Mouse (Mus musculus) Patski (cell line): ENCODE data around the gene Hk1. TPM values are rescaled to one million over a fixed set of nuclear protein-coding genes. Genes with fewer than 3 reads are reported as not detected.
A peak's percentile ranks its signal among the peaks of the same experiment; 100 is the strongest.

Experiments used
- ATAC-seq: fragments of 100-300 bp; one replicate; pipeline ENCODE4 v1.8.0; 2021
- CTCF ChIA-PET: fragments of 350-600 bp; sonication (Branson Sonifier 250); formaldehyde crosslinking; loops from one replicate; lab custom pipeline; 2022; ENCODE audit warnings: inconsistent platforms; lab: Charles Lee
- POLR2A ChIA-PET: fragments of 350-600 bp; sonication (Branson Sonifier 250); formaldehyde crosslinking; loops from one replicate; lab custom pipeline; 2022; ENCODE audit warnings: antibody characterized with exemption, inconsistent platforms; lab: Charles Lee
- DNase-seq: peaks from one replicate; pipeline ENCODE4 v3.0.0-alpha.2; 2011; ENCODE audit warnings: low read depth, low spot score
- H3K27me3 ChIP-seq: fragments of 371-371 bp; one replicate; pipeline ENCODE4 v1.5.1; 2021
- CTCF ChIP-seq: fragments of 100-300 bp; IDR thresholded peaks from one replicate; pipeline ENCODE4 v1.5.1; 2021
- in situ Hi-C: fragments of 300-500 bp; cut with MboI; formaldehyde crosslinking; loops from 3 replicates; pipeline ENCODE4 v1.11.1; 2018; ENCODE audit warnings: low pct_unique_long_range_greater_than_20kb, mixed read lengths
- polyA plus RNA-seq: library from polyadenylated mRNA; unstranded; gene quantifications from one replicate; pipeline ENCODE4 v1.2.3, GENCODE M21; 2021

Hk1 gene
- polyA plus RNA-seq, 1 experiment from 2014 or later: 240 TPM

GRCm38 (mm10) chr10:62306483-62306882, 73.2 kb downstream of the Hk1 start:
- POLR2A ChIA-PET: no interaction called here
- ATAC-seq (no peak), DNase-seq (no peak)
- no peak for TF ChIP-seq CTCF
- CTCF ChIA-PET: no interaction called here
- H3K27me3 ChIP-seq: no peaks in the 10 kb centered on the region
- in situ Hi-C loops: no loop called here

DNA sequence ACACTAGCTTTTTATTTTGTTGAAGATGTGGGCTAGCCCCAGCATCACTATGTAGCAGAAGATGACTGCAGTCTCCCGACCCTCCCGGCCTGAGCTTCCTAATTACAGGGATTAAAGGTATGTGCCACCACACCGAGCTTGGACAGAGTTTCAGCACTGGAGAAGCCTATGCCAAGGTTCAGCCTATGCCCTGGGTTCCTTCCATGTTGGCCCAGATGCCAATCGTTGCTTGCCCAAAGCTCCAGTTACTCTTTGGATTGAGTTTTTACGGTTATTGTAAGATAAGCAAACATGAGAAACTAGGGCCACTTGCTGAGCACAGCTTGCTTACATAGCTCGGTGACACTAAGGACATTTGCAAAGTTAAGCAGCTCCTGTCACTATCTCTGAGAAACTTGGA, 74.6 kb downstream of the Hk1 start:
- TF ChIP-seq CTCF: no peak
- no peak for ATAC-seq
- in situ Hi-C loops: no loop called here
- no peak for DNase-seq
- ChIA-PET CTCF (no interaction called here), POLR2A (no interaction called here)
- H3K27me3 ChIP-seq: no peaks in the 10 kb centered on the region

DNA sequence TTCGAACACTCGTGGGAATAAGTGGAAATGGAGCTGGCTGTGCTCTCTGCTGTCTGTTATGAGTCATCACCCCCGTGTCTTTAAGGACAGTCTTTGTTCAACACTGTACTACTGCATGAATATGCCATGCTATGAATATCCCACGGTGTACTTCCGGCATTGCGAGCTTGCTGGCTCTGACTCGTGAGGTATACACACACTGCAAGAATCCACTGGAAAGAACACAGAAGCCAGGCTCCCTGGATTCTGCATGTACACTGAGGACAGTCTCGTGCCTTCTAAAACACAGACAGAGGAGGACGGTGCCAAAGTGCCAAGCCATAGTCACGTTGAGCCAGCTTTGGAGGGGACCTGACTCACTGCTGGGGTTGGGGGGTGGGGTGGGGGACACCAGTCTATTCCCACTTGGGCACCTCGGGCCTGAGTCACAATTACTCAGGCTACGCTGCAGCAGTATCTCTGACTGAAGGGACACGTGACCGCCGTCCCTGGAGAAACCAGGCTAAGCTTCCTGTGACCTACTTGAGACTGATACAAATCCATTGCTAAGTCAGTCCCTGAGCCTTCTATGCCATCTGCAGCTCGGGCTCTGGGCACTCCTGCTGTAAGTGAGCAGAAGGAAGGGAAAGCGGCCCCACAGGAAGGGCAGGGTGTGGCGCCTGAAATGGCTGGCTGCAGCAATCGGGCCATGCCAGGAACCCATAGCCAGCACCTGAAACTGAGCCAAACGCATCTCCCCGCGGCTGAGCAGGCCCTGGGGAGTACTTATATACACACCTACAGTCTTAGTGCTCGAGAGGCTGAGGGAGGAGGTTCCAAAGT, 79.5 kb downstream of the Hk1 start:
- no peaks in the 10 kb centered on the region for H3K27me3 ChIP-seq
- in situ Hi-C loops: no loop called here
- peak; percentile 64 for DNase-seq
- ChIA-PET CTCF (interaction anchor here (0.9 kb wide), 1 partner anchor 11 kb away, joined by 3 read pairs; no protein-coding TSS in a partner anchor), POLR2A (interaction anchor here (1.3 kb wide), 1 partner anchor 10 kb away, joined by 6 read pairs; no protein-coding TSS in a partner anchor)
- peak; percentile 82 for ATAC-seq
- TF ChIP-seq CTCF: no peak

- no peak for TF ChIP-seq CTCF
- CTCF ChIA-PET: interaction anchor here (1.1 to 1.2 kb wide), 2 partner anchors 14 to 17 kb away, joined by 3 to 4 read pairs; no protein-coding TSS in a partner anchor
- no peak for ATAC-seq
- H3K27me3 ChIP-seq: no peaks in the 10 kb centered on the region
- in situ Hi-C loops: loop anchor here (5.0 kb wide), 1 partner anchor 46 kb away; no protein-coding TSS in a partner anchor
- POLR2A ChIA-PET: interaction anchor here (0.6 kb wide), 1 partner anchor 842 kb away, joined by 3 read pairs; no protein-coding TSS in a partner anchor
- no peak for DNase-seq
Observed at GRCm38 (mm10) chr10:62296086-62296872, 83.4 kb downstream of the Hk1 start.

GRCm38 (mm10) chr10:62294112-62294511, 85.6 kb downstream of the Hk1 start:
- in situ Hi-C loops: no loop called here
- H3K27me3 ChIP-seq: no peaks in the 10 kb centered on the region
- ATAC-seq (no peak), DNase-seq (no peak)
- POLR2A ChIA-PET: interaction anchor here (1.5 kb wide), 1 partner anchor 10 kb away, joined by 5 read pairs; no protein-coding TSS in a partner anchor
- CTCF ChIA-PET: interaction anchor here (1.6 kb wide), 1 partner anchor 28 kb away, joined by 5 read pairs; no protein-coding TSS in a partner anchor
- no peak for TF ChIP-seq CTCF

GRCm38 (mm10) chr10:62287460-62288124, 92.1 kb downstream of the Hk1 start:
- TF ChIP-seq CTCF: no peak
- ChIA-PET POLR2A (interaction anchor here (0.5 kb wide), 1 partner anchor 20 kb away, joined by 3 read pairs; no protein-coding TSS in a partner anchor), CTCF (interaction anchor here (1.4 kb wide), 1 partner anchor 12 kb away, joined by 3 read pairs; no protein-coding TSS in a partner anchor)
- DNase-seq: no peak
- H3K27me3 ChIP-seq: no peaks in the 10 kb centered on the region
- no peak for ATAC-seq
- in situ Hi-C loops: no loop called here

GRCm38 (mm10) chr10:62283206-62283792, 96.4 kb downstream of the Hk1 start:
- in situ Hi-C loops: no loop called here
- POLR2A ChIA-PET: interaction anchor here (1.5 kb wide), 1 partner anchor 10 kb away, joined by 5 read pairs; no protein-coding TSS in a partner anchor
- CTCF ChIA-PET: no interaction called here
- no peak for DNase-seq
- H3K27me3 ChIP-seq: no peaks in the 10 kb centered on the region
- TF ChIP-seq CTCF: no peak
- no peak for ATAC-seq

DNA sequence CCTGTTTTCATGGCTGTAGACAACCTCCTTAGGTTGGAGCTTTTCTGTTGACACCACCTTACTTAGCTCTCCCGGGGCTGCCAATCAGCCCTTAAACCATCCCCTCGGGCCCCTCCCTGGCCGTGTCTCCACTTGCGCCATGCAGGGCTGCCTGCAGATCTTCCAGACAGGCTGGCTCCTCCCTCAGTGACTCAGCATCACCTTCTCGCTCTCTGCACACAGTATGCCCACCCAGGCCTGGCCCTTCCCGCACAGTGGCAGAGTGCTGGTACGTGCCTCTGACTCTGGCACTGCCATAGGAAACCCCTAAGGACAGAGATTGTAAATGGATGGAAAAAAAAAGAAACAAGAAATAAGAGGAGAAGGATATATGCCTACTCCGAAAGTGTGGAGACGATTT, 96.9 kb downstream of the Hk1 start:
- no peak for DNase-seq
- TF ChIP-seq CTCF: no peak
- H3K27me3 ChIP-seq: no peaks in the 10 kb centered on the region
- ATAC-seq: no peak
- POLR2A ChIA-PET: no interaction called here
- in situ Hi-C loops: no loop called here
- CTCF ChIA-PET: no interaction called here

DNA sequence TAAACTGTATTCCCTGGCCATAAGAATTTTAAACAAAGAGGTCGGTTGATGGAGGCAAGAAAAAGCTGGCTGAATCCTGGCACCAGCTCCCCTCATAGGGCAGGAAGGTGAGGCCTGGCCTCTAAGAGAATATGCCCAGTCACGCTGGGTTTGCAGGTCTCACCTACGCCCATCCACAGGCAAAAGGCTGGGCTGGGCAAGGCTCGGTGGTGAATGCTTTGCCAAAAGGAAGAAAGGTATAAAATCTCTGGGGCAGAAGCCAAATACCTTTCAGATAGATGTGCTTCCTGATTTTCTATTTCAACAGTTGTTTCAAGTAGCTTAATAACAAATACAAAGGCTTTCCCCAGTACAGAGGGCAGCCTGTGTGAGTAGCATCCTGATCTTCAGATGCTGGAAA, 100.0 kb downstream of the Hk1 start:
- in situ Hi-C loops: loop anchor here (10.0 kb wide), 1 partner anchor 105 kb away; no protein-coding TSS in a partner anchor
- ATAC-seq (no peak), DNase-seq (no peak)
- ChIA-PET CTCF (no interaction called here), POLR2A (no interaction called here)
- no peaks in the 10 kb centered on the region for H3K27me3 ChIP-seq
- TF ChIP-seq CTCF: no peak
